Mouse (Mus musculus): ENCODE results near the gene Mrpl1. TPM values are rescaled to one million over a fixed set of nuclear protein-coding genes. Genes with fewer than 3 reads are reported as not detected.

Gene Mrpl1
- polyA plus RNA-seq, 1 experiment, result 6.8 TPM

DNA sequence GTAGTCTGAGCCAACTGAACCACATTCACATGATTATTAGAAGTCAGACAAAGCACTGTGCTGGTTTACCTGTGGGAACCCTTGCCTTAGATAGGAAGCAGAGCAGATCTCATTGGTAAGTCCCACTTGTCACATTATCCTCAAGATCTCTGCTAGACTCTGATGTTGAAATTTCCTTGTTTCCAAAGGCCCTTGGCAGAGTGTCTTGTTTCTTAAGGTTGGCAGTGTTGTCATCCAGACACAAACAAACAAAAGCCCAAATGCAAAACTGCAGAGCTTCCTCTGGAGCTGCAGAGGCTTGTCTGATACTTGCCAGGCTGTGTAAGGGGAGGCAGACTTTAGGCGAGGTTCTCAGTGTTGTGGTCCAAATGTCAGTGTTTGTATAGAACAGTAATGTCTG, 31.6 kb downstream of the Mrpl1 start:
- Histone ChIP-seq H3K4me1 (ENCODE audit: control insufficient read depth, insufficient read depth, low read length) (no peaks in the 10 kb centered on the region; the same call in 1 of the 2 replicates), H3K4me3 (replicated peaks; ENCODE audit: control insufficient read depth, low read depth, low read length) (no peak overlapping the region), H3K27ac (ENCODE audit: control insufficient read depth, insufficient read depth, low read depth, low read length, poor library complexity) (no peak overlapping the region; the same call in 1 of the 2 replicates)
- TF ChIP-seq CTCF (IDR thresholded peaks at IDR 0.05; ENCODE audit: control insufficient read depth, insufficient read depth, low read length) (no peak), POLR2A (IDR thresholded peaks at IDR 0.05; ENCODE audit: borderline replicate concordance, control insufficient read depth, low read depth, low read length) (no peak)
- WGBS, result 45% methylated on average over 1 of the region's 1 CpGs

DNA sequence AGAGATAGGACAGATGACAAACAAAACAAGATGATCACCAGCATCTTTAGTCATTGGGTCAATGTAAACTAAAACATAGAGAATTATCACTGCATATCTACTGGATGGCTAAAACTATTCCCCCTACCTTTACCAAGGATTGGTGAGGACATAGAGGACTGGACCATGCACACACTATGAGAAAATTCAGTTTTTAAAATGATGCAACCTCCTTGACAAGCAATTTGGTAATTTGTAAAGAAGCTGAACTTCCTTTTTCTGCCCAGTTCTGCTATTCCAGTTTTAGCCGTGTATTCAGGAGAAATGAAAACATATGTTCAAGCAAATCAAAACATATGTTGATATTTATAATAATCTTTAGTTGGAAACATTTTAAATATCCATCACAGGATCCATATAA, 35.2 kb downstream of the Mrpl1 start:
- TF ChIP-seq CTCF (IDR thresholded peaks at IDR 0.05; ENCODE audit: control insufficient read depth, insufficient read depth, low read length) (no peak), POLR2A (IDR thresholded peaks at IDR 0.05; ENCODE audit: borderline replicate concordance, control insufficient read depth, low read depth, low read length) (no peak)

DNA sequence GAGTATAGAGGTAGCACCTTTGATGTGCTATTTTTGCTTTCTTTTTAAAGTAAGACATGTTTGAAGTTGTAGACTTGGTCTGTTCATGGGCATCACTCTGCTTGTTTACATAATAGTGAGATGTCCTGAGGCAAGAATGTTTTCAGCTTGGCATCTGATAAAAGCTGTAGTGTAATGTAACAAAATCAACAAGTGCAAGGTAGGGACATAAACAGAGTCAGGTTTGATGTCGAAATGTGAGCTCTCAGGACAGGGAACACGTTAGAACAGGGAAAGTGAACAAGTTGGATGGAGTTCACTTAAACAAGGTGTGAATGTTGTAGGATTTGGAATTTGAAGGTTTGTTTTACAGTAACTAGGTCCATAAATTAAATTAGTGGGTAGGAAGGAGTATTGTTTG, 44.7 kb downstream of the Mrpl1 start:
- Histone ChIP-seq H3K27ac (ENCODE audit: control insufficient read depth, insufficient read depth, low read depth, low read length, poor library complexity) (no peak overlapping the region), H3K4me1 (ENCODE audit: control insufficient read depth, insufficient read depth, low read length) (no peaks in the 10 kb centered on the region), H3K4me3 (replicated peaks; ENCODE audit: control insufficient read depth, low read depth, low read length) (no peak overlapping the region)
- WGBS, result 81% methylated on average over 2 of the region's 2 CpGs
- TF ChIP-seq CTCF (IDR thresholded peaks at IDR 0.05; ENCODE audit: control insufficient read depth, insufficient read depth, low read length) (no peak), POLR2A (IDR thresholded peaks at IDR 0.05; ENCODE audit: borderline replicate concordance, control insufficient read depth, low read depth, low read length) (no peak)

More for the DNA sequence above, 35.2 kb downstream of the Mrpl1 start:
- Histone ChIP-seq H3K4me1 (ENCODE audit: control insufficient read depth, insufficient read depth, low read length) (no peaks in the 10 kb centered on the region; the same call in 1 of the 2 replicates), H3K27ac (ENCODE audit: control insufficient read depth, insufficient read depth, low read depth, low read length, poor library complexity) (no peak overlapping the region), H3K4me3 (replicated peaks; ENCODE audit: control insufficient read depth, low read depth, low read length) (no peak overlapping the region)
- 27% methylated on average over 1 of the region's 1 CpGs for WGBS

DNA sequence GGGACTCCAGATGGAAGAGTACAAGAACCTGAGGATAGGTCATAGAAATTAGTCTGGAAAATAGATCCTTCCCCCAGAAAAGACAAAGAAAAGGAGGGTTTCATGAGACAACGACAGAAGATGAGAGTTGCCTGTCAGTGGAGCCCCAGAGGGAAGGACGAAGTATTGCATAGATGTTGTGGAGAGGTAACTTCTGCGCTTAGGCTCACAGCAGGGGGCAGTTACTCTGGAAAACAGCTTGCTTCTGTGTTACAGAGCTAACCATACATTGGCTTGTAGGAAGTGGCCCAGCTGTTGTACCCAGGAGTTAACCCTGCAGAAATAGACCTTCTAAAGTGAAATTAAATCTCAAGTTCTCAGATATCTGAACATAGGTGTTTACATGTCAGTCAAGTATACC, 45.9 kb downstream of the Mrpl1 start:
- Histone ChIP-seq H3K4me1 (ENCODE audit: control insufficient read depth, insufficient read depth, low read length) (no peaks in the 10 kb centered on the region), H3K4me3 (replicated peaks; ENCODE audit: control insufficient read depth, low read depth, low read length) (no peak overlapping the region), H3K27ac (ENCODE audit: control insufficient read depth, insufficient read depth, low read depth, low read length, poor library complexity) (no peak overlapping the region)
- no peak for TF ChIP-seq CTCF (IDR thresholded peaks at IDR 0.05; ENCODE audit: control insufficient read depth, insufficient read depth, low read length)
- no peak for TF ChIP-seq POLR2A (IDR thresholded peaks at IDR 0.05; ENCODE audit: borderline replicate concordance, control insufficient read depth, low read depth, low read length)
- WGBS, result 88% methylated on average over 3 of the region's 3 CpGs

DNA sequence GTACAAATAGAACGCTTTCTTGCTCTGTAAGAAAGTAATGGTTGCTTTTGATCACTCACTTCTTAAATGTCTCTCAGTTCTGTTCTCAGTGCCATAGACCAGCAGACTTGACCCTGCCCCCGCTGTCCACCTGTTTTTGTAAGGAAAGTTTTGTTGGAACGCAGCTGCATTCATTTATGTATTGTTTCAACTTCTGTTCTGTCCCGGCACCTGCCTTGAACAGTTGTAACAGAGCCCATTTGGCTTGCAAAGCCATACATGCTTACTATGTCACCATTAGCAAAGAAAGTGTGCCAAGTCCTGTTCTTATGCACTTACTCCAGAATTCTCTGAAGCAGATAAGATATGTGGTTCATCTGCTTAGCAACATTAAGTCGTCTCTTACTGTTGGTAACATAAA, 48.9 kb downstream of the Mrpl1 start:
- TF ChIP-seq POLR2A (IDR thresholded peaks at IDR 0.05; ENCODE audit: borderline replicate concordance, control insufficient read depth, low read depth, low read length) (no peak), CTCF (IDR thresholded peaks at IDR 0.05; ENCODE audit: control insufficient read depth, insufficient read depth, low read length) (no peak)
- H3K4me3 ChIP-seq (replicated peaks; ENCODE audit: control insufficient read depth, low read depth, low read length), result no peak overlapping the region
- WGBS, result 88% methylated on average over 5 of the region's 5 CpGs

DNA sequence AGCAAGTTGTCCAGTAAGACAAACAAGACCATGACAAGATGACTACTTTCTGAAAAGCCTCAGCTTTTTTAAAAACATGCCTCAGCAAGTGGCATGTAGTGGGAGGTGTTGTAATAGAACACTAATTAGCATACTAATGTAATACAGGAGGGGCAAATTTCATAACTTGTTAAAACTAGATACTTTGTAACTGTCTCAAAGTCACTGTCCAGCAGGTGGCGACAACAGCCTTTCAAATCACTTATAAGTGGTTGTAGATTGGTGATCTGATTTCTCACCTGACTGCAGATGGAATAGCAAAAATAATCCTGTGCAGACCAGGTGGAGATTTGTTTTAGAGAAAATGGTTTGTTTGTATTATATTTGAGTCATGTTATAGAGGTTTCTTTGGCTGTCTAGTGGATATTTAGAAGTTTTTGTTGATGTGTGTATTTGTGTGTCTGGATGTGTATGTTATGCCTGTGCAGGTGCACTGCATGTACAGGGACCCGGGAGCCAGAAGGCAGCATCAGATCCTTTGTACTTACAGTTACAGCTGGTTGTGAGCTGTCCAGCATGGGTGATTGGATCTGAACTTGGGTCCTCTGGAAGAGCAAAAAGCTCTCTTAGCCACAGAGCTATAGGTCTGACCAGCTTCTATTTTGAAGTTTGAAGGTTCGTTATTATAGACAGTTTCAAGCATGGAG, 57.9 kb downstream of the Mrpl1 start:
- no peak for TF ChIP-seq CTCF (IDR thresholded peaks at IDR 0.05; ENCODE audit: control insufficient read depth, insufficient read depth, low read length)
- no peak for TF ChIP-seq POLR2A (IDR thresholded peaks at IDR 0.05; ENCODE audit: borderline replicate concordance, control insufficient read depth, low read depth, low read length)
- WGBS, result 47% methylated on average over 3 of the region's 3 CpGs
- H3K4me1 ChIP-seq (ENCODE audit: control insufficient read depth, insufficient read depth, low read length), result no peaks in the 10 kb centered on the region
- no peak overlapping the region for H3K4me3 ChIP-seq (replicated peaks; ENCODE audit: control insufficient read depth, low read depth, low read length)
- H3K27ac ChIP-seq (ENCODE audit: control insufficient read depth, insufficient read depth, low read depth, low read length, poor library complexity), result no peak overlapping the region

More for the DNA sequence above, 48.9 kb downstream of the Mrpl1 start:
- Histone ChIP-seq H3K4me1 (ENCODE audit: control insufficient read depth, insufficient read depth, low read length) (no peaks in the 10 kb centered on the region), H3K27ac (ENCODE audit: control insufficient read depth, insufficient read depth, low read depth, low read length, poor library complexity) (no peak overlapping the region)

DNA sequence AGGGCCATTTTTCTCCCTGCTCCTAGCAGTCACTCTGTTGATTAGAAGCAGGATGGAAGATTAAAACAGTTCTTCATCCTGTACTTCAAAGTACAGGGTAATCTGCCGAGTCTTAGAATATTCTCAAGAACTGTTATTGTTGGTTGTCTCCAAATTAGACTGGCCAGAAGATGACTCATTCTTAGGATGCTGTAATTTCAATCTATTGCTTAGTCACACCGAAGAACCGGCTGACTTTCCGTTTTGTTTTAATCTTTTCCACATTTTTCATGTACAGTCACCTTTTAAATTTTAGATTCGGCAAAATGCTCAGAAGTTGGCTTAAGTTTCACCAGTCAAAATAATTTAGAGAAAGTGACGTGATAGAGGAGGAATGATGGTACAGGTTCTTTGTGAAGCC, 61.8 kb downstream of the Mrpl1 start:
- H3K4me1 ChIP-seq (ENCODE audit: control insufficient read depth, insufficient read depth, low read length), result no peaks in the 10 kb centered on the region
- no peak overlapping the region for H3K27ac ChIP-seq (ENCODE audit: control insufficient read depth, insufficient read depth, low read depth, low read length, poor library complexity)
- no peak overlapping the region for H3K4me3 ChIP-seq (replicated peaks; ENCODE audit: control insufficient read depth, low read depth, low read length)
- TF ChIP-seq CTCF (IDR thresholded peaks at IDR 0.05; ENCODE audit: control insufficient read depth, insufficient read depth, low read length), result no peak
- TF ChIP-seq POLR2A (IDR thresholded peaks at IDR 0.05; ENCODE audit: borderline replicate concordance, control insufficient read depth, low read depth, low read length), result no peak
- WGBS, result 78% methylated on average over 6 of the region's 6 CpGs

DNA sequence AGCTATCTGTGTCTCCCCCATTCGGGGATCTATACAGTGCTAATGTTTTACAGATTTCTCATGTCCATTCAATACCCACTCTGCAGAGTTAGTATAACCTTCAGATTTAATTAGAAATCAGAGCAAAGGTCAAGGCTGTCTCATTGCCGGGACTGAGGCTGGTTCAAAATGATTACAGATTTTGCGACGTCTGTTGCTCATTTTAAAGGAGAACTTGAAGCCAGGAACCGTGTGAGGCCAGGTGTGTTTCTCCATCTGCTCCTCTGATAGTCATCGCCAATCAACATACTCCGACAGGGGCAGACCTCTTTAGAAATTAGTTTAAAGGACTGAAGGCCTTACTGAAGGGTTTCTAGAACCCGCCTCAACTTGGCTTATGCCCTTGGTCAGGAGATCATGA, 96.5 kb downstream of the Mrpl1 start:
- 81% methylated on average over 8 of the region's 8 CpGs for WGBS
- Histone ChIP-seq H3K4me1 (ENCODE audit: control insufficient read depth, insufficient read depth, low read length) (no peaks in the 10 kb centered on the region), H3K4me3 (replicated peaks; ENCODE audit: control insufficient read depth, low read depth, low read length) (no peak overlapping the region), H3K27ac (ENCODE audit: control insufficient read depth, insufficient read depth, low read depth, low read length, poor library complexity) (no peak overlapping the region)
- no peak for TF ChIP-seq CTCF (IDR thresholded peaks at IDR 0.05; ENCODE audit: control insufficient read depth, insufficient read depth, low read length)
- no peak for TF ChIP-seq POLR2A (IDR thresholded peaks at IDR 0.05; ENCODE audit: borderline replicate concordance, control insufficient read depth, low read depth, low read length)

DNA sequence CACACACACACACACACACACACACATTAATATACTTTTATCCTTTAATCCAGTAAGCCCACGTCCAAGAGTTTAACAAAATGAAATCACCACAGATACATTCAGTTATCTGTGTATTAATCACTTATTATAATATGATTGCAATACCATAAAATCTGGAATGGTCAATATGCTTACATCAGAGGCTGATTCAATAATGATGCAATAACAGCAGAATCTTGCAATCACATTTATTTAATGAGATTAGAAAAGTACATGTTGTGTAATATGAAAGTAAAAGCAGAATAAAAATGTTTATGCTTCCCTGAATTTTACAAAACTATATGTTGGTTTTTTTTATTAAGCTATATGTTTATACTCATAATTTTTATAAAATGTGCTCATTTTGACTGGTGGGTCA, 97.0 kb downstream of the Mrpl1 start:
- Histone ChIP-seq H3K4me3 (replicated peaks; ENCODE audit: control insufficient read depth, low read depth, low read length) (no peak overlapping the region), H3K4me1 (ENCODE audit: control insufficient read depth, insufficient read depth, low read length) (no peaks in the 10 kb centered on the region), H3K27ac (ENCODE audit: control insufficient read depth, insufficient read depth, low read depth, low read length, poor library complexity) (no peak overlapping the region)
- 66% methylated on average over 1 of the region's 1 CpGs for WGBS
- TF ChIP-seq CTCF (IDR thresholded peaks at IDR 0.05; ENCODE audit: control insufficient read depth, insufficient read depth, low read length), result no peak
- no peak for TF ChIP-seq POLR2A (IDR thresholded peaks at IDR 0.05; ENCODE audit: borderline replicate concordance, control insufficient read depth, low read depth, low read length)

Data from bone marrow, adult 2 months (tissue).